Mouse (Mus musculus) kidney, embryonic 14.5 days (tissue): ENCODE data around the gene Rsph6a. TPM values are rescaled to one million over a fixed set of nuclear protein-coding genes. Genes with fewer than 3 reads are reported as not detected.
"Not testable (repeated sequence)": the region's sequence is repeated elsewhere in the genome, so short reads cannot be mapped to it uniquely, and the experiment has no call there.

Source experiments
- ATAC-seq: fragments of 200-750 bp; cut with Nextera tagmentation; 2 replicates; pipeline ENCODE4 v1.8.0; 2017; ENCODE audit warnings: moderate number of reproducible peaks, mild to moderate bottlenecking, moderate TSS enrichment, moderate library complexity; ENCODE audit not compliant: low FRiP score, low TSS enrichment
- H3K27ac ChIP-seq: fragments of 300-500 bp; sonication (generic); 2 replicates; pipeline ENCODE4 v1.5.1; 2014; ENCODE audit warnings: low read depth, mild to moderate bottlenecking, low read length, moderate library complexity, mixed read lengths
- H3K27me3 ChIP-seq: fragments of 300-500 bp; sonication (generic); 2 replicates; pipeline ENCODE4 v1.6.1; 2014; ENCODE audit warnings: mild to moderate bottlenecking, low read length; ENCODE audit not compliant: control insufficient read depth, insufficient read depth
- H3K36me3 ChIP-seq: fragments of 300-500 bp; sonication (generic); 2 replicates; pipeline ENCODE4 v1.6.1; 2014; ENCODE audit warnings: low read length, mixed read lengths; ENCODE audit not compliant: control insufficient read depth, insufficient read depth
- H3K4me1 ChIP-seq: fragments of 300-500 bp; sonication (generic); 2 replicates; pipeline ENCODE4 v1.6.1; 2014; ENCODE audit warnings: low read length, mixed read lengths; ENCODE audit not compliant: control insufficient read depth, insufficient read depth
- H3K4me2 ChIP-seq: fragments of 300-500 bp; sonication (generic); replicated peaks from 2 replicates; pipeline ENCODE4 v1.6.1; 2014; ENCODE audit warnings: low read depth, mild to moderate bottlenecking, low read length
- H3K4me3 ChIP-seq: fragments of 300-500 bp; sonication (generic); 2 replicates; pipeline ENCODE4 v1.5.1; 2014; ENCODE audit warnings: mild to moderate bottlenecking, low read length
- H3K9ac ChIP-seq: fragments of 300-500 bp; sonication (generic); 2 replicates; pipeline ENCODE4 v1.6.1; 2014; ENCODE audit warnings: low read depth, mild to moderate bottlenecking, low read length, moderate library complexity
- H3K9me3 ChIP-seq: fragments of 300-500 bp; sonication (generic); 2 replicates; pipeline ENCODE4 v1.6.1; 2016; ENCODE audit warnings: low read length; ENCODE audit not compliant: control insufficient read depth
- WGBS: fragments of 180-500 bp; shearing (Covaris S2); extraction: QIAGEN DNeasy Blood & Tissue Kit; methylation state at CpG from one replicate; pipeline ENCODE4 v1.1.7; 2014; 5-methylcytosine and 5-hydroxymethylcytosine counted together
- polyA plus RNA-seq: library from polyadenylated mRNA; unstranded; fragments of >200 nt; fragmentation: Nextera tagmentation; extraction: Ambion mirVana; gene quantifications from 2 replicates; pipeline ENCODE4 v1.2.1, GENCODE M21; 2014

The Rsph6a gene
- polyA plus RNA-seq, 1 experiment from 2014 or later, result not detected

- Histone ChIP-seq H3K4me1 (no peaks in the 10 kb centered on the region), H3K4me2 (no peak overlapping the region), H3K27ac (no peak overlapping the region), H3K27me3 (peaks cover 27% of the 10 kb centered on the region), H3K4me3 (no peak overlapping the region), H3K36me3 (no peaks in the 10 kb centered on the region), H3K9me3 (0 out of 2 replicates have a peak, but pooled peaks cover 5% of the 10 kb centered on the region), H3K9ac (no peak overlapping the region)
- no peak for ATAC-seq
- WGBS, result 45% methylated on average over 3 of the region's 3 CpGs
Observed at GRCm38 (mm10) chr7:19069500-19069899, 15.0 kb downstream of the Rsph6a start.

GRCm38 (mm10) chr7:19071024-19071423 lies 16.5 kb downstream of the Rsph6a start:
- not testable (repeated sequence) for H3K9ac ChIP-seq, H3K36me3 ChIP-seq, H3K4me3 ChIP-seq, H3K9me3 ChIP-seq, ATAC-seq, H3K27ac ChIP-seq, H3K4me2 ChIP-seq, H3K4me1 ChIP-seq
- 54% methylated on average over 3 of the region's 3 CpGs for WGBS
- peaks cover 12% of the 10 kb centered on the region for H3K27me3 ChIP-seq

GRCm38 (mm10) chr7:19073504-19073903 lies 19.0 kb downstream of the Rsph6a start:
- H3K36me3 ChIP-seq, result peaks cover 7% of the 10 kb centered on the region
- no peak overlapping the region for H3K9ac ChIP-seq
- no peak for ATAC-seq
- H3K27me3 ChIP-seq, result no peaks in the 10 kb centered on the region
- H3K9me3 ChIP-seq, result no peaks in the 10 kb centered on the region
- WGBS, result 71% methylated on average over 9 of the region's 9 CpGs
- peaks cover 18% of the 10 kb centered on the region for H3K4me1 ChIP-seq
- no peak overlapping the region for H3K27ac ChIP-seq
- H3K4me3 ChIP-seq, result no peak overlapping the region
- H3K4me2 ChIP-seq, result no peak overlapping the region

DNA sequence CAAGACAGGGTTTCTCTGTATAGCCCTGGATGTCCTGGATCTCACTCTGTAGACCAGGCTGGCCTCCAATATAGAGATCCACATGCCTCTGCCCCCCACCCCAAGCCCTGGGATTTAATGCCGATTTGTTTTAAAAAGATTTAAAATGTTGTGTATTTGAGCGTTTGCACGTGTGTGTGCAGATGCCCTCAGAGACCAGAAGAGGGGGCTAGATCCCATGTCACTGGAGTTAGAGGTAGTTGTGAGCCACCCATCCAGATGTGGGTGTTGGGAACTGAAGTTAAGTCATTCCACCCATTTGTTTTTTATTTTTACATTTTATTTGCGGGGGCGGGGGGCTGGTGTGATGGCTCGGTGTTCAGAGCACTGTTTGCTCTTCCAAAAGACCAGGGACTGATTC lies 20.0 kb downstream of the Rsph6a start:
- Histone ChIP-seq H3K36me3 (peaks cover 17% of the 10 kb centered on the region), H3K9me3 (no peaks in the 10 kb centered on the region), H3K4me2 (no peak overlapping the region), H3K27me3 (no peaks in the 10 kb centered on the region), H3K4me1 (peaks cover 18% of the 10 kb centered on the region), H3K4me3 (no peak overlapping the region), H3K27ac (no peak overlapping the region), H3K9ac (no peak overlapping the region)
- WGBS, result 95% methylated on average over 6 of the region's 6 CpGs
- ATAC-seq, result no peak

DNA sequence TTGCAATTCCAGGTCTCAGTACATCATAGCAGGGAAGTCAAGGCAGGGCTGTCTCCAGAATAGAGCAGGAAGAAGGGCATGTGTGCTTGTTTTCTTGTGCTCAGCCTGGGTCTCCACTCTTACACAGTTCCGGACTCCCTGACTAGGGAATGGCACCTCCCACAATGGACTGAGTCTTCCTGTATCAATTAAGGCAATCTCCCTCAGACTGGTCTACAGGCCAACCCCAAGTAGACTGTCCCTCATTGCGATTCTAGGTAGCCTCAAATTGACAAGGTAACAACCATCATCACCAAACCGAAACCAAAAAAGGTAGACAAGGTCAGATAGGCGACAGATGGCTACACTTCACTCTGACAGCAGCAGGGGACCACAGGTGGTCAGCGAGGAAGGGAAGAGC lies 20.7 kb downstream of the Rsph6a start:
- Histone ChIP-seq H3K4me2 (peak overlapping the region; percentile 47), H3K27ac (no peak overlapping the region), H3K27me3 (no peaks in the 10 kb centered on the region), H3K9ac (peak overlapping the region; percentile 12; the same call in 1 of the 2 replicates), H3K36me3 (peaks cover 23% of the 10 kb centered on the region), H3K9me3 (no peaks in the 10 kb centered on the region), H3K4me3 (peak overlapping the region; percentile 98), H3K4me1 (peaks cover 18% of the 10 kb centered on the region)
- WGBS, result 63% methylated on average over 5 of the region's 5 CpGs
- ATAC-seq, result no peak

GRCm38 (mm10) chr7:19075723-19076585 lies 21.5 kb downstream of the Rsph6a start, which contains the start of gene Dmwd:
Gene Dmwd, plus strand, starts transcription at chr7:19076227.
- no peaks in the 10 kb centered on the region for H3K9me3 ChIP-seq
- H3K27me3 ChIP-seq, result no peaks in the 10 kb centered on the region
- peak; percentile 98 for ATAC-seq
- peak within 1 kb of the TSS; percentile 98 for H3K4me3 ChIP-seq
- H3K4me1 ChIP-seq, result peaks cover 18% of the 10 kb centered on the region
- peaks cover 30% of the 10 kb centered on the region for H3K36me3 ChIP-seq
- peak within 1 kb of the TSS; percentile 87 for H3K4me2 ChIP-seq
- WGBS, result under 1% methylated on average over 81 of the region's 91 CpGs
- peak within 1 kb of the TSS; percentile 73; the same call in 1 of the 2 replicates for H3K27ac ChIP-seq
- peak within 1 kb of the TSS; percentile 98 for H3K9ac ChIP-seq

DNA sequence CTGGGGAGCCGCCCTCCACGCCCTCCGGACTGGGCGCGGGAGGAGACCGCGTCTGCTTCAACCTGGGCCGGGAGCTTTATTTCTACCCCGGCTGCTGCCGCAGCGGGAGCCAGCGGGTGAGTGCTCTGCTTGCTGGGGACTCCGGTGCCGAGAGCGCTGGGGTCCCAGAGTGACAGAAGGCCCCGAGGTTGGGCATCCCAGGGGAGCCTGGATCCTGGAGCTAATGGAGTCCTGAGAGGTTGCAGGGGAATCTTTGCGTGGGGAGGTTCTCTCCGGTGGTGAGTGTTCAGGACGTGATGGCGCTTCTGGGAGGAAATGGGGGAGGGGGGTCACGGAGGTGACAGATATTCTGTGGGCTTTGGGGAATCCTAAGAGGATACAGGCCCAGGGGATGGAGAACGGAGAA lies 22.1 kb downstream of the Rsph6a start:
- Histone ChIP-seq H3K9me3 (no peaks in the 10 kb centered on the region), H3K27me3 (no peaks in the 10 kb centered on the region), H3K4me3 (peak overlapping the region; percentile 98), H3K27ac (peak overlapping the region; percentile 73; the same call in 1 of the 2 replicates), H3K4me2 (peak overlapping the region; percentile 87), H3K36me3 (peaks cover 36% of the 10 kb centered on the region), H3K9ac (peak overlapping the region; percentile 98), H3K4me1 (peaks cover 18% of the 10 kb centered on the region)
- WGBS, result 0% methylated on average over 22 of the region's 22 CpGs
- ATAC-seq, result peak; percentile 7; the same call in 1 of the 2 replicates

- H3K4me2 ChIP-seq, result peak overlapping the region; percentile 87
- no peak for ATAC-seq
- H3K36me3 ChIP-seq, result peaks cover 46% of the 10 kb centered on the region
- 45% methylated on average over 14 of the region's 14 CpGs for WGBS
- H3K9me3 ChIP-seq, result no peaks in the 10 kb centered on the region
- peaks cover 27% of the 10 kb centered on the region for H3K4me1 ChIP-seq
- no peaks in the 10 kb centered on the region for H3K27me3 ChIP-seq
- H3K27ac ChIP-seq, result no peak overlapping the region
- H3K4me3 ChIP-seq, result peak overlapping the region; percentile 98
- peak overlapping the region; percentile 98; the same call in 1 of the 2 replicates for H3K9ac ChIP-seq
Observed at GRCm38 (mm10) chr7:19077761-19078160, 23.3 kb downstream of the Rsph6a start.

DNA sequence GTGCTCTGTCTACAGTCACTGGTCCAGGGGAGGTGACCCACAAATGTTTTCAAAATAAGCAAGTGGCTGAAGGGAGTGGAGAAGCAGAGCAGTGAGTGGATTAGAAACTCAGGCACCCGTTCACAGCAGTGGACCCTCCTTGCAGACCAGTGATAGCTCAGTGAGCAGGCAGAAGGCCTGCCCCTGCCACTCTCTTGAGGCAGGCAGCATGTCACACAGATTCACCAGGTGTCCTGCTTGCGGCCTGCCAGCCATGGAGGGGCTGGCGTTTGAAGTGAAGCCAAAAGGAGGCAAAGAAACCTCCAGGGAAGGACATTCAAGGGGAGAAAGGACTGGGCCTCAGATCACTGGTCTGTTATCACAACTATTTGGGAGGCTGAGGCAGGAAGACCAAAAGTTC lies 24.2 kb downstream of the Rsph6a start:
- no peaks in the 10 kb centered on the region for H3K27me3 ChIP-seq
- H3K4me2 ChIP-seq, result no peak overlapping the region
- peaks cover 37% of the 10 kb centered on the region for H3K4me1 ChIP-seq
- ATAC-seq, result no peak
- no peak overlapping the region for H3K9ac ChIP-seq
- H3K4me3 ChIP-seq, result no peak overlapping the region
- H3K27ac ChIP-seq, result no peak overlapping the region
- no peaks in the 10 kb centered on the region for H3K9me3 ChIP-seq
- WGBS, result 77% methylated on average over 3 of the region's 3 CpGs
- H3K36me3 ChIP-seq, result peaks cover 46% of the 10 kb centered on the region
